Mouse (Mus musculus): ENCODE data around the gene Pacrg. TPM values are rescaled to one million over a fixed set of nuclear protein-coding genes. Genes with fewer than 3 reads are reported as not detected.

Gene Pacrg
- polyA plus RNA-seq, 1 experiment from 2014 or later, result 8.9 TPM

DNA sequence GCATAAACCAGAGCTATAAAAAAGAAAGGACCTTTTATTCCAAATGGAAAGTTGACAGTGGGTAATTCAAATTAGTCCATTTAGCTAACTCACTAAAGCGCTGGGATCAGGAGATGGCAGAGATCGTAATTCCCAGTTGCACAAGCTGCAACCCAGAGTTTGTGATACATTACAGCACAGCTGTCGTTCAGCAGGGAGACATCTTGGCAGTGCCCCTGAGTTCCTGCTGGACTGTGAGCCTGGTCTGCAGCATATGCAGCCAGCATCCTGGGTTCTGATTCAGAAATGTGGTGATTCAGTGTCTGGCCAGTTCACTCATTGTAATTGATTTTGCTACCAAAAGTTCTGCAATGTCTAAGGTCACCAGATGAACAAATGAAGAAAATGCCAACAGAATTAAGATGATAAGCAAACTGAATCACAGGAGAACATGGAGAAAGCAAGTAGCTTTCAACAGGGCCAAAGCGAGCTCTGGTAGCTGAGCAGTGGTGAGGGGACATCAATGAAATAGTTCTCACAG, 55.6 kb downstream of the Pacrg start:
- Histone ChIP-seq H3K9me3 (no peaks in the 10 kb centered on the region), H3K9ac (replicated peaks) (no peak overlapping the region), H3K4me1 (replicated peaks) (no peaks in the 10 kb centered on the region), H3K27me3 (no peaks in the 10 kb centered on the region), H3K36me3 (no peaks in the 10 kb centered on the region), H3K4me3 (replicated peaks) (no peak overlapping the region), H3K27ac (peak overlapping the region; percentile 25; the same call in 1 of the 2 replicates), H3K4me2 (replicated peaks) (no peak overlapping the region)
- 79% methylated on average over 4 of the region's 4 CpGs for WGBS
- no peak for ATAC-seq

DNA sequence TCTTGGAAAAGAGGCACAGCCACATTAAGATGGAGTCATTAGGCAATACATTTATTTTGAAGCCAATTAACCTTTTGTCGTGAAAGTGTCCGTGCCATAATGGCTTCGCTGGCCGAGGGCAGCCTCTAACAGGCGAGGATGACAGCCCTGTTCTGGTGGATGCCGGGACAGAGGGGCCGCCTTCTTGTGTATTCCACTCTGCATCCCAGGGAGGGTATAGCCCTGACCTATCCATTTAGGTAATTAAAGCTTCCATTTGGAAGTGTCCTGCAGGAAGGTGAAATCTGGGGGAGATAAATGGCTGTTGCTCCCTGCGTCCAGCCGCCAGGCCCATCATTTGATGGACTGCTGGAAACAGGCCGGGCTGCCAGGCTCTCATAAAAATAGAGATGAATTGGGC, 63.6 kb downstream of the Pacrg start:
- ATAC-seq, result no peak
- Histone ChIP-seq H3K27me3 (no peaks in the 10 kb centered on the region), H3K27ac (no peak overlapping the region), H3K9ac (replicated peaks) (no peak overlapping the region), H3K9me3 (no peaks in the 10 kb centered on the region), H3K4me3 (replicated peaks) (no peak overlapping the region), H3K4me1 (replicated peaks) (peaks cover 11% of the 10 kb centered on the region), H3K4me2 (replicated peaks) (no peak overlapping the region), H3K36me3 (no peaks in the 10 kb centered on the region)
- 54% methylated on average over 10 of the region's 10 CpGs for WGBS

DNA sequence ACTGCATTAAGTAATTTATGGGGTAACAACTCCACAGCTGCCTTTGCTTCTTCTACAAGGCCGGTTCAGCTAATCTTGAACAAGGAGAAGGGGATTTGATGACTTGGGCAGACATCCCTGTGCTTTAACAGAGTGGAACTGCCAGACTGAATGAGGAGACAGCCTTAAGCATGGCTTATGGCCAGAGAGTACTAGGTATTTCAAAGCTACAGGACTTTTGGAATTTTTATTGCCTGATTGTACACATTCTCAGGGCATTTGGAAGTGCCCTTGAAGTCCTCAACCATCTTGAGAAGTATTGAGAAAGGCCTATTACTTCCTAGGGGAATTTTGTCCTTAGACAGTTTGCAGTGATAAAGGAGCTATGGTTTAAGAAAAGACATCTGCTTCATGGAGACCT, 65.6 kb downstream of the Pacrg start:
- no peak overlapping the region for H3K27ac ChIP-seq
- ATAC-seq, result no peak
- H3K9me3 ChIP-seq, result no peaks in the 10 kb centered on the region
- H3K4me3 ChIP-seq (replicated peaks), result no peak overlapping the region
- no peak overlapping the region for H3K4me2 ChIP-seq (replicated peaks)
- no peaks in the 10 kb centered on the region for H3K27me3 ChIP-seq
- H3K9ac ChIP-seq (replicated peaks), result no peak overlapping the region
- H3K4me1 ChIP-seq (replicated peaks), result peaks cover 11% of the 10 kb centered on the region
- H3K36me3 ChIP-seq, result no peaks in the 10 kb centered on the region
- 74% methylated on average over 1 of the region's 1 CpGs for WGBS

DNA sequence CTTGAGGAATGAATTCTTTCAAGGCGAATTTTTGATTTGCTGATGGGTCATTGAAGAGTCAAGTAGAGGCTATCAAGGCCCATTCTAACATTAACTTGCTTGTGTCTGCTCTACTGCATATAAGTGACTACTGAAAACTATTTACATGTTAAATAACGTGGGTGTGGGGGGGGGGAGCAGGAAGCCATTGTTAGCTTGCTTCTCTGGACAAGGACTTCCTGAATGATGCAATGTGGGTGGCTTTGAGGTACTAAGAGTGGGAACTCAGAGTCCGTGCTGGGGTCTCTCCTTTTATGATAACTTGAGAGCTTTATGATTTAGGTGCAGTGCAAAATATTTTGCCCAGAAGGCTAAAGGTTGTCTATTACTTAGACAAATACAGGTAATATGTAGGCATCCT, 67.9 kb downstream of the Pacrg start:
- WGBS, result 61% methylated on average over 3 of the region's 3 CpGs
- no peak overlapping the region for H3K27ac ChIP-seq
- H3K36me3 ChIP-seq, result no peaks in the 10 kb centered on the region
- no peak overlapping the region for H3K4me2 ChIP-seq (replicated peaks)
- H3K27me3 ChIP-seq, result no peaks in the 10 kb centered on the region
- no peak overlapping the region for H3K9ac ChIP-seq (replicated peaks)
- H3K4me1 ChIP-seq (replicated peaks), result peaks cover 8% of the 10 kb centered on the region
- no peaks in the 10 kb centered on the region for H3K9me3 ChIP-seq
- no peak overlapping the region for H3K4me3 ChIP-seq (replicated peaks)
- no peak for ATAC-seq

DNA sequence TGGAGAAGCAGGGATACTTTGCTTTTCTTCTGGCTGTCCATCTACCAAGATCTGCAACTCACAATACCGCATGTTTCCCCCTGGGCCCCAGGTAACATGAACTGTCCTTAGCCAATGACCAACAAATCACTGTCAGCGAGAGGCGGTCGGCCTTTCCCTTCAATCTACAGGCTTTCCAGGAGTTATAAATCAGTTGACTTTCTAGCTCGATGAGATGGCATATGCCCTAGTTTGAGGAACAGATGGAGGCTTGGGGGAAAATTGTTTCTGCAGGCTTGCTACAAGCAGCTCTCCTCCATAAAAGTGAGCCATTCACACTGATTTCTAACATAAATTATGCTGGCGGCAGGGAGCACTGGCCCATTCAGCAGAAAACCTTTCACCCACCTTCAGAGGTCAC, 70.2 kb downstream of the Pacrg start:
- no peaks in the 10 kb centered on the region for H3K4me1 ChIP-seq (replicated peaks)
- H3K36me3 ChIP-seq, result no peaks in the 10 kb centered on the region
- no peaks in the 10 kb centered on the region for H3K9me3 ChIP-seq
- H3K9ac ChIP-seq (replicated peaks), result no peak overlapping the region
- H3K27ac ChIP-seq, result no peak overlapping the region
- WGBS, result 84% methylated on average over 6 of the region's 6 CpGs
- ATAC-seq, result no peak
- no peaks in the 10 kb centered on the region for H3K27me3 ChIP-seq
- no peak overlapping the region for H3K4me3 ChIP-seq (replicated peaks)
- H3K4me2 ChIP-seq (replicated peaks), result no peak overlapping the region

DNA sequence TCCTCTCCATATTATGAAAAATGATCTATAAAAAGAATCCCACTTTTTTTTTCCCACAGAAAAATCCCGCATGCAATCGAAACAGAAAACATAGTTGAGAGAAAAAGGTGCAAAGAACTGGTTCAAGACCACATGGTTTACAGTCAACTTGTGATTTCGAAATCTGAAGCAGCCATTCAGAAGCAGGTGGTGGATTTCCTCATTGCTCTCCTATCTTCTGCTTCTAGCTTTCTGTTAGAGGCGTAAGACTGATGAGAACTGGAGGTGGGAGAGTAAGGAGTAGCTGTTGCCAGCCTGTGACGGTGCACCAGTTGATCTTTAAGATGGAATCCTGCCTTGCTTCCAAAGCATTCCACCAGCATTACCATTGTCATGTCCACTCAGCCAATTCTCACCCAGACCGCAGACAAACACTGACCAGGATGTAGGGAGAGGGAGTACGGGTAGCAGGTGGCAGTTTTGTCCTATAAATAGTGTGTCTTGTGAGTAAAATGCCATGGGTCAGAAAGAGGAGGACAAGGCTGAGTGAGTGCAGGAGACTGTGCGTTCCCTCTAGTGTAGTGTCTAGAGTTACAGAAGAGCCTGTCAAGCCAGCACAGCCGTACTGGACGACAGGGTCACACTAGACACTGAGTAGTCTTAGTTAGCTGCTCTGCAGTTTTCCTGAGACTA, 73.2 kb downstream of the Pacrg start:
- Histone ChIP-seq H3K36me3 (no peaks in the 10 kb centered on the region), H3K9ac (replicated peaks) (no peak overlapping the region), H3K27ac (no peak overlapping the region), H3K27me3 (no peaks in the 10 kb centered on the region), H3K9me3 (no peaks in the 10 kb centered on the region), H3K4me3 (replicated peaks) (no peak overlapping the region), H3K4me1 (replicated peaks) (no peaks in the 10 kb centered on the region), H3K4me2 (replicated peaks) (no peak overlapping the region)
- no peak for ATAC-seq
- WGBS, result 83% methylated on average over 10 of the region's 10 CpGs

DNA sequence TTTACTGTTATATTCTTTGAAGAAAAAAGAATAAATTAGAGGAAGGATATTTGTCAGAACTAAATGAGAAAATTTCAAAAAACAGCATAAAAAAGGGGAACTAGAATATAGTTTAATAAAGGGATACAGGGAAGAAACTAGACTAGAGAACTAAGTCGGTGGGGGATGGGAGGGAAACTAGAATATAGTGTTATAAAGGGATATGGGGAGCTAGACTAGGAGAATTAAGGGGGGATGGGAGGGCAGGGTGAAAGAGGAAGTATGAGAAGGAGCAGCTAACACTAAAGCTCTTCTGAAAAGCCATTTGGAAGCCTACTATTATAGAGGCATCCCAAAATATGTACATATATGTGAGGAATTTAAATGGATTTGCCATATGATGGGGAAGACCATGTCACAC, 75.8 kb downstream of the Pacrg start:
- no peak overlapping the region for H3K9ac ChIP-seq (replicated peaks)

DNA sequence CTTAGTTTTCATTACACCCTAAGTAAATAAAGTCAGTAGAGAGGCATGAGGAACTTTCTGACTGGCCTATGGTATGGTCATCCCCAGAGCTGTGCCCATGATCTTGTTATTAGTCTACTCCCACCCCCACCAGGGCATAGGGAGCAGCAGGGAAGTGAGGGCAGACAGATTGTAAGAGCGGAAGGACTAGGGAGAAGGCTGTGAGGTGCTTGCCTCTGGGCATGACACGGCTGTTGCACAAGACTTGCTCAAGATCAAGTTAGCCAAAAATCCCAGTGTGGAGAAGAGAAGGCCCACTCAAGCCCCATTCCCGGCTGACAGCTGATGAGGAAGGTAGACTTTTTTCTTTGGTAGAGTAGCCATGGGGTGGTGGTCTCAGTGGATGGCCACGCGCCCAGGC, 82.7 kb downstream of the Pacrg start:
- WGBS, result 99% methylated on average over 5 of the region's 5 CpGs
- ATAC-seq, result no peak
- H3K4me3 ChIP-seq (replicated peaks), result no peak overlapping the region
- H3K27me3 ChIP-seq, result no peaks in the 10 kb centered on the region
- H3K4me1 ChIP-seq (replicated peaks), result no peaks in the 10 kb centered on the region
- H3K36me3 ChIP-seq, result no peaks in the 10 kb centered on the region
- no peak overlapping the region for H3K9ac ChIP-seq (replicated peaks)
- no peak overlapping the region for H3K4me2 ChIP-seq (replicated peaks)
- no peaks in the 10 kb centered on the region for H3K9me3 ChIP-seq
- H3K27ac ChIP-seq, result no peak overlapping the region

More for the DNA sequence above, 75.8 kb downstream of the Pacrg start:
- H3K27me3 ChIP-seq, result no peaks in the 10 kb centered on the region
- H3K4me2 ChIP-seq (replicated peaks), result no peak overlapping the region
- no peak for ATAC-seq
- WGBS, result 84% methylated on average over 1 of the region's 1 CpGs
- H3K27ac ChIP-seq, result no peak overlapping the region
- H3K4me3 ChIP-seq (replicated peaks), result no peak overlapping the region
- H3K36me3 ChIP-seq, result no peaks in the 10 kb centered on the region
- H3K4me1 ChIP-seq (replicated peaks), result no peaks in the 10 kb centered on the region
- H3K9me3 ChIP-seq, result no peaks in the 10 kb centered on the region

DNA sequence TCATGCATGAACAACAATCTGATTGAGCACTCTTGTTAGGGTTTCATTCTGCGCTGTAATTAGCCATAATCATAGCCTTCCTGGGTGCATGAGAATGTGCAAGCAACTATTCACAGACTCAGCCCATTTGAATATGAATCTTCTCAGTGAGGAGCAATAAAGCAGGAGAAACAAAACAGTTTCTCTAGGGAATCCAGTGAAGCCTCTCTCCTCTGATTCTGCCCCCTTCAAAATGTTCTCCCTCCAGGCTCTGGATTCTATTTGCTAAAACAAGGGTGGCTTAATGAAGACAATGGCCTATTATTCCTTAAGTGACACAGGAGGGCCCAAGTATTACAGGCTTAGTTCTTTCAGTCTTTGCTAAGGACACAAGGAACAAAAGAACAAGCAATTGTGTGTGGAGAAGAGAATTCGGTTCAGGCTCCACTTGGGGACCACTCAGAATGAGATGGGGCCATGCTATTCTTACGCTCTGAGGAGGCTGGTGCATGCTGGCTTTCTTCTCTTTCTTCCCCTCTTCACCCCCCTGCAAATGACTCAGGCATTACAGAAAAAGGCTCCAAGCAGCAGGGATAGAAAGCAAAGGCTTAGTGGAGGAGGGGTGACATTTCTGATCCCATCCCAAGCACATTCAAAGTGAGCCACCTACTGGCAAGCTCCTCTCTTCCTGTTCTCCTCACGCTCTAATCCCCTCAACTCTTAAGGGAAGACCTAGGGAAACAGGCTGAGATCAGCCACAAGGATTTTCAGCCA, 95.2 kb downstream of the Pacrg start:
- WGBS, result 3% methylated on average over 4 of the region's 4 CpGs
- H3K27me3 ChIP-seq, result 0 out of 2 replicates have a peak, but pooled peaks cover 3% of the 10 kb centered on the region
- H3K36me3 ChIP-seq, result no peaks in the 10 kb centered on the region
- peaks cover 26% of the 10 kb centered on the region for H3K4me1 ChIP-seq (replicated peaks)
- H3K27ac ChIP-seq, result peak overlapping the region; percentile 84
- H3K4me2 ChIP-seq (replicated peaks), result no peak overlapping the region
- peak; percentile 96 for ATAC-seq
- H3K9me3 ChIP-seq, result no peaks in the 10 kb centered on the region
- no peak overlapping the region for H3K9ac ChIP-seq (replicated peaks)
- no peak overlapping the region for H3K4me3 ChIP-seq (replicated peaks)

DNA sequence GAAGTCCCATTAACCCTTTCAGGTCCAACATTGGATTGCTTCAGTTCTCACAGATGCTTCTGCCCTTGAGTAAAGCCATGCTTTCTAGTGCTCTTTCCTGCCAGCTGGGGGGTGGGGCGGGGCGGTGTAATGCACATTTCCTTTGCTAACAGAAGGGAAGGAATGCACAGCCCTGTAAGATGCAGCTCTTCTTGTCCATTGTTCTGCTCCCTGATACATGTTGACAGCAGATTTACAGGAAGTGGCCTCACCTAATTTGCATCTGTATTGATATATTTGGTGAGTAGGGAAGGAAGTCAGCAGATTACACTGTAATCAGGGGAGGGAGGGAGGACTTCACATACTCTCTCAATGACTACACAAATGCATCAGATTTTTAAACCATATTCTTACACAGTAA, 100.0 kb downstream of the Pacrg start:
- no peak for ATAC-seq
- H3K27me3 ChIP-seq, result no peaks in the 10 kb centered on the region
- H3K4me1 ChIP-seq (replicated peaks), result peaks cover 16% of the 10 kb centered on the region
- no peak overlapping the region for H3K27ac ChIP-seq
- no peaks in the 10 kb centered on the region for H3K9me3 ChIP-seq
- WGBS, result 71% methylated on average over 2 of the region's 2 CpGs
- no peak overlapping the region for H3K4me2 ChIP-seq (replicated peaks)
- H3K36me3 ChIP-seq, result no peaks in the 10 kb centered on the region
- H3K9ac ChIP-seq (replicated peaks), result no peak overlapping the region
- no peak overlapping the region for H3K4me3 ChIP-seq (replicated peaks)

DNA sequence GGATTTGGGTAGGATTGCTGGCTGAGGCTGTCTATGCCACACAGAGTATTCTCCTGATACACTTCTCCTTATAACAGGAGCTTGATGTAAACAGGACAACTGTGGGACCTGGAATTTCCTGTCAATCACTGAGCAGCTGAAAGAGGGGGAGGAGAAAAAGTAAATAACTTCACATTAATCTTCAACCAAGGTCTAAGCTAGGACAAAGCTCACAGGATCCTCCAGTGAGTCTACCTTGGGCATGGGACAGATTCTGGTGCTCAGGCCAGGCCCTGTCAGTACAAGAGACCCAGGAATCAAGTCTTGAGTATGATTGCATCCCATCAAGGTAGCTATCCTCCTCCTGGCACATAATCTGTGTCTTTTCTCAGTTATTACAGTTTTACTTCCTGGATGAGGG, 102.1 kb downstream of the Pacrg start:
- no peaks in the 10 kb centered on the region for H3K27me3 ChIP-seq
- no peak overlapping the region for H3K27ac ChIP-seq
- no peak overlapping the region for H3K4me2 ChIP-seq (replicated peaks)
- no peak overlapping the region for H3K9ac ChIP-seq (replicated peaks)
- H3K4me1 ChIP-seq (replicated peaks), result peaks cover 3% of the 10 kb centered on the region
- ATAC-seq, result no peak
- H3K36me3 ChIP-seq, result no peaks in the 10 kb centered on the region
- no peaks in the 10 kb centered on the region for H3K9me3 ChIP-seq
- H3K4me3 ChIP-seq (replicated peaks), result no peak overlapping the region

DNA sequence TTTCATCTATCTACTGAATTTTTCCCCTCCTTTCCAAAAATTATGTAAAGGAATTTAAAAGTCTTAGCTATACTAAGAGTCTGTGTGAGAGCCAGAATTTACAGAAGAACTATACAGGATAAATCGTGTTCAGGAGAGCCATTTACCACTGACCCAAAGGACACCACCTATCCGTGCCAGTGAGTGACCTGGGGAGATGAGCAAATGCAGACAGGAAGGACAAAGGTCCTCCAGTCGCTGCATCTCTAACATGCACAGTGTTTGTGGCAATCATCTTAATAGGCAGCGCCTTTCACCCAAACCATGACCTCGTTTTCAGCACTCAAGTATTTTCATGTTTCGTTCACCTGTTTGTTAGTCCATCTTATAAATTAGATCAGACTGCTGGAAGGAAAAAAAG, 105.4 kb downstream of the Pacrg start:
- no peak for ATAC-seq
- H3K27me3 ChIP-seq, result no peaks in the 10 kb centered on the region
- H3K4me2 ChIP-seq (replicated peaks), result no peak overlapping the region
- WGBS, result 75% methylated on average over 6 of the region's 6 CpGs
- H3K27ac ChIP-seq, result no peak overlapping the region
- H3K9me3 ChIP-seq, result no peaks in the 10 kb centered on the region
- no peak overlapping the region for H3K9ac ChIP-seq (replicated peaks)
- H3K4me3 ChIP-seq (replicated peaks), result no peak overlapping the region
- H3K4me1 ChIP-seq (replicated peaks), result no peaks in the 10 kb centered on the region
- H3K36me3 ChIP-seq, result no peaks in the 10 kb centered on the region
